Mouse (Mus musculus) lung, embryonic 15.5 days (tissue): ENCODE measurements around the gene Dock9. TPM values are rescaled to one million over a fixed set of nuclear protein-coding genes. Genes with fewer than 3 reads are reported as not detected.

ENCODE experiments used
- ATAC-seq: fragments of 200-750 bp; cut with Nextera tagmentation; 2 replicates; pipeline ENCODE4 v1.8.0; 2017; ENCODE audit warnings: moderate number of reproducible peaks, borderline replicate concordance; ENCODE audit not compliant: low FRiP score, low TSS enrichment; ENCODE audit errors: extremely low read depth
- H3K27ac ChIP-seq: fragments of 300-500 bp; sonication (generic); 2 replicates; pipeline ENCODE4 v1.5.1; 2015; ENCODE audit warnings: moderate library complexity, mild to moderate bottlenecking, inconsistent platforms
- H3K27me3 ChIP-seq: fragments of 300-500 bp; sonication (generic); 2 replicates; pipeline ENCODE4 v1.6.1; 2015; ENCODE audit warnings: inconsistent platforms
- H3K36me3 ChIP-seq: fragments of 300-500 bp; sonication (generic); 2 replicates; pipeline ENCODE4 v1.6.1; 2015; ENCODE audit warnings: inconsistent platforms
- H3K4me1 ChIP-seq: fragments of 300-500 bp; sonication (generic); 2 replicates; pipeline ENCODE4 v1.6.1; 2015; ENCODE audit warnings: inconsistent platforms
- H3K4me2 ChIP-seq: fragments of 300-500 bp; sonication (generic); 2 replicates; pipeline ENCODE4 v1.6.1; 2015; ENCODE audit warnings: inconsistent platforms, mild to moderate bottlenecking, moderate library complexity
- H3K4me3 ChIP-seq: fragments of 300-500 bp; sonication (generic); 2 replicates; pipeline ENCODE4 v1.5.1; 2015; ENCODE audit warnings: mild to moderate bottlenecking, inconsistent platforms
- H3K9ac ChIP-seq: fragments of 300-500 bp; sonication (generic); 2 replicates; pipeline ENCODE4 v1.6.1; 2015; ENCODE audit warnings: inconsistent platforms
- H3K9me3 ChIP-seq: fragments of 300-500 bp; sonication (generic); 2 replicates; pipeline ENCODE4 v1.6.1; 2016; ENCODE audit warnings: inconsistent platforms
- WGBS: fragments of 180-500 bp; shearing (Covaris S2); methylation state at CpG from one replicate; pipeline ENCODE4 v1.1.7; 2015; 5-methylcytosine and 5-hydroxymethylcytosine counted together
- polyA plus RNA-seq: library from polyadenylated mRNA; unstranded; fragments of >200 nt; fragmentation: Nextera tagmentation; extraction: Ambion mirVana; gene quantifications from 2 replicates; pipeline ENCODE4 v1.2.1, GENCODE M21; 2015

Gene Dock9
- polyA plus RNA-seq, 1 experiment from 2014 or later = 11.0 TPM

DNA sequence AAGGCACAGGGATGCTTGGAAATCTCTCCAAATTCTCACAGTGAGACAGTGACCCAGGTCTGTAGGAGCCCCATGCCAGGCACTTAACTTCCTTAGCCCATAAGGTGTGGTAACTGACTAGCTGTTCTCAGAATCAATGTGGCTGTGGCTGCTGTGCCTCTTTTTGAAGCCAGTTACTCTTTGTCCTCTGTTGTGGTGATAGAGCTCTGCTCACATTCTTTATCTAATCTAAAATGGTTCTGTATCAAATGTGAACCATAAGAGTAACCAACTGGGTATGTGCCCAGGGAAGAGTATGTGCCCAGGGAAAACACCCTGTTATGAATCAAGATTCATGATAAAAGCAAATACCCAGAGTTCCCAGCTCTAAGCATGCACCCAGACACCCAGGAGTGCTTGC lies 243.9 kb downstream of the Dock9 start:
- Histone ChIP-seq H3K36me3 (peaks cover 3% of the 10 kb centered on the region; the same call in 1 of the 2 replicates), H3K4me2 (no peak overlapping the region), H3K4me1 (no peaks in the 10 kb centered on the region), H3K27me3 (no peaks in the 10 kb centered on the region), H3K9me3 (no peaks in the 10 kb centered on the region), H3K4me3 (no peak overlapping the region), H3K9ac (no peak overlapping the region), H3K27ac (no peak overlapping the region)
- no peak for ATAC-seq

DNA sequence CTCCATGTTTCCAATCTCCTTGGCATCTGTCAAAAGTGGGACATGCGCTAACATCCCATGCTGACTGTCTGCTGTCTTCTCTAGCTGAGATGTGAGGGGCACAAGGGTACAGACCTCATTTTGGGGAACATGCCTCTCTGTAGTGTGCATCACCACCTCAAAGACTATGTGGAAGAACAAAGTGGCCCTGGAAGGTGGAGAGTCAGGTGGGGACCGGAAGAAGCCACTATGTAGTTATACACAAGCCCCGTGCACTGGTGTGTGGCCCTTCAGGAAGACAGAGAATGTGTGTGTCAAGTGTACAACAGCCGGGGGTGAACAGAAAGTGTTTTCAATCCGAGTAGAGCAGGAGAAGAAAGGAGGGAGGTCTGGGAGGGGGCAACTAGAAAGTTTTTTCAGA lies 245.1 kb downstream of the Dock9 start:
- no peaks in the 10 kb centered on the region for H3K9me3 ChIP-seq
- ATAC-seq = no peak
- no peak overlapping the region for H3K9ac ChIP-seq
- H3K4me3 ChIP-seq = no peak overlapping the region
- peaks cover 3% of the 10 kb centered on the region; the same call in 1 of the 2 replicates for H3K36me3 ChIP-seq
- no peak overlapping the region for H3K4me2 ChIP-seq
- H3K27ac ChIP-seq = no peak overlapping the region
- no peaks in the 10 kb centered on the region for H3K27me3 ChIP-seq
- WGBS = 61% methylated on average over 5 of the region's 5 CpGs
- peaks cover under 1% of the 10 kb centered on the region; the same call in 1 of the 2 replicates for H3K4me1 ChIP-seq

DNA sequence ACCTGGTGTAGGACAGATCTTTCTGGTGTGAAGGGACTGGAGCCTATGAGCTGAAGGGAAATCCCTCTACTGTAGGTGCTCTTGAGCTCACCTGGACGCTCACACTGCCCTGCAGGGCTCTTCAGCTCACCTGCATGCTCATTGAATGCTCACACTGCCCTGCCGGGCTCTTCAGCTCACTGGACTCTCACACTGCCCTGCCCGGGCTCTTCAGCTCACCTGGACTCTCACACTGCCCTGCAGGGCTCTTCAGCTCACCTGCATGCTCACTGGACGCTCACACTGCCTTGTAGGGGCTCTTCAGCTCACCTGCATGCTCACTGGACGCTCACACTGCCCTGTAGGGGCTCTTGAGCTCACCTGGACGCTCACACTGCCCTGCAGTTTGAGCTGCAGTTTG lies 247.8 kb downstream of the Dock9 start:
- H3K9me3 ChIP-seq = no peaks in the 10 kb centered on the region
- H3K4me1 ChIP-seq = peaks cover 7% of the 10 kb centered on the region; the same call in 1 of the 2 replicates
- no peaks in the 10 kb centered on the region for H3K27me3 ChIP-seq
- no peak overlapping the region for H3K4me2 ChIP-seq
- H3K27ac ChIP-seq = no peak overlapping the region
- 55% methylated on average over 6 of the region's 6 CpGs for WGBS
- no peak overlapping the region for H3K9ac ChIP-seq
- no peak overlapping the region for H3K4me3 ChIP-seq
- ATAC-seq = peak; percentile 55; the same call in 1 of the 2 replicates
- peaks cover 5% of the 10 kb centered on the region; the same call in 1 of the 2 replicates for H3K36me3 ChIP-seq

DNA sequence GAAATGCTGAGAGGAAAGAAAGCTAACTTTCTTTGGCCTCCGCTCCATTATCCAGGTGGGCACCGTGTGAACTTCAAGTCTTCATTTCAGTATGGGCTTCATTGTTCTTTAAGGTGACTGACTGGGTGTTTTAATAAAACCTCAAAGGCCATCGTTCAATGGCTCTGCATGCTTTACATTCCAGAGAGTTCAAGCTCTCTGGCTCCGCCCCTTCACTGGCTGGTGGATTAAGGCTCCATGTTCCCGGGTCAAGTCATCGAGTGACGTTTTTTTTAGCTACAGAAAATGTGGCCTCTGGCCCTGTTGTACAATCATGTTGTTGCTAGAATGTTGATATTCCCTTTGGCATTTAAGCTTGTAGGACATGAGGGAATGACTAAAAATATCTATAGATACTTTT lies 249.9 kb downstream of the Dock9 start:
- no peak overlapping the region for H3K9ac ChIP-seq
- WGBS = 38% methylated on average over 7 of the region's 7 CpGs
- no peaks in the 10 kb centered on the region for H3K9me3 ChIP-seq
- 0 out of 2 replicates have a peak, but pooled peaks cover 4% of the 10 kb centered on the region for H3K36me3 ChIP-seq
- peaks cover 7% of the 10 kb centered on the region; the same call in 1 of the 2 replicates for H3K4me1 ChIP-seq
- peak overlapping the region; percentile 66 for H3K27ac ChIP-seq
- H3K27me3 ChIP-seq = no peaks in the 10 kb centered on the region
- 0 out of 2 replicates have a peak, but pooled peaks have one; percentile 11 for ATAC-seq
- no peak overlapping the region for H3K4me2 ChIP-seq
- H3K4me3 ChIP-seq = no peak overlapping the region

DNA sequence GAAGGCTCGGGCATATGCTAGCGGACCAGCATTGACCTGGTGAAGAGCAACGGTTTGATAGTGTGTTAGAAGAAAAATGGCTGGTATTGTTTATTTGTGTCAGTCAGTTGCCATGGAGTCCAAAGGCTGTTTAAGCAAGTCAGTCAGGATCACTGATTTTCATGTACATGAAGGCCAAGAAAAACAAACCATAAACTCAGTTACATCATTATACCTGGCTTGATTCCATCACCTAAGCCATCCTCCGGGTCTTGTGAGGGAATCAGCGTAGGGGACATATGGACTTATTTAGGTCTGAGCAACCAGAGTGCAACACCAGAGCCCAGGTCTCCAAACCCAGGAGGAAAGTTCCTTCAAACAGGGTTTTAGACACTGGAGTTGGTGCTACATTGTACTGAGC lies 251.0 kb downstream of the Dock9 start:
- WGBS = 68% methylated on average over 5 of the region's 5 CpGs
- Histone ChIP-seq H3K36me3 (0 out of 2 replicates have a peak, but pooled peaks cover 4% of the 10 kb centered on the region), H3K4me2 (no peak overlapping the region), H3K4me1 (peaks cover 7% of the 10 kb centered on the region; the same call in 1 of the 2 replicates), H3K9ac (no peak overlapping the region), H3K4me3 (no peak overlapping the region), H3K27ac (no peak overlapping the region), H3K27me3 (no peaks in the 10 kb centered on the region), H3K9me3 (no peaks in the 10 kb centered on the region)
- ATAC-seq = no peak

DNA sequence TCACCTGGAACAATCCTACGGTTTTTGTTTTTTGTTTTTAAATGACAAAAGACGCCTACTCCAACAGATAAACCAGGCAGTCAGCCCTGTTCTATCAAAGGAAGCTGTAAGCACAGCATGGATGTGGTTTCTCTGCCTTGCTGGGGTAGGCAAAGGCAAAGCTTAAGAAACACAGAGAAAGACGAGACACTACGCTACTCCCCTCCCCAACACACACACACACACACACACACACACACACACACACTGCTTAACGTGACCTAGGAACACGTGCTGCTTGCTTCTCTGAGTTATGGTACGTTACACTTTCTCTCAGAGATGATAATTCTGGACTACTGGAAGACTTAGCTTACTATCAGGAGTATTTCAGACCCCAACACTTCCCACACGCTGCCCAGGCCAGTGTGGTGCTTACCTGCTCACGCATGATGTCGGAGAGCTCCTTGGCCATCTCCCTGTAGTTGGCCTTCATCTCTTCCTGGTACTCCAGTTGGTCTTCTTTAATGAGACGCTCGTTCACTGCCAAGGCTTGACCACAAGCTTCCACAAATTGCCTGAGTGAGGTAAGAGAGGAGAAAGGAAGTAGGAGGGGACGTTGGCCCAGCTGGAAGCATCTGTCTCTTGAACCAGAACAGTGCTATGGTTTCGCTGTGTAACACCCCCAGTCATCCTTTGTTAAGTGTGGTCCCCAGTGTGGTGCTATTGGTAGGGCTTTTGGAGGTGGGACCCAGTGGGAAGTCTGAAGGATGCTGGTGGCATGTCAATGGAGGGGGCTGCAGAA lies 251.9 kb downstream of the Dock9 start:
- WGBS = 87% methylated on average over 14 of the region's 14 CpGs
- Histone ChIP-seq H3K27ac (no peak overlapping the region), H3K9me3 (no peaks in the 10 kb centered on the region), H3K27me3 (no peaks in the 10 kb centered on the region), H3K4me1 (peaks cover 7% of the 10 kb centered on the region; the same call in 1 of the 2 replicates), H3K4me2 (no peak overlapping the region), H3K36me3 (0 out of 2 replicates have a peak, but pooled peaks cover 4% of the 10 kb centered on the region), H3K9ac (no peak overlapping the region), H3K4me3 (no peak overlapping the region)
- no peak for ATAC-seq

DNA sequence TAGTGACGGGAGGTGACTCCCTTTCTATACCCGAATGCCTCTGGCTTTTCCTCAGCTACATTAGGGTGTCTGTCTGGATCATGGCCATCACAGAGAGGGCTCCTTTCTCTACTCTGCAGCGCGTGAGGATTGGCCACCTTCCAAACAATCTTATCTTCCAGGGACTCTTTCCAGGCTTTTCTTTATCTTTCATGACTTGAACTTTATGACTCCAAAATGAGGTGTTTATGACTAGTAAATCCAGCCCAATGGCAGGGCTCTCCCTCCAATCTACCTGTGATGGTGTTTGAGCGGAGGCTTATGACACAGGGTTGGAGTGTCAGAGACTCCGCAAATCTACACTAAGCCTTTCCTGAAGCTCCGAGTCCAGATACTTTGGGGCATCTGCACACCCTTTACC lies 256.4 kb downstream of the Dock9 start:
- Histone ChIP-seq H3K36me3 (0 out of 2 replicates have a peak, but pooled peaks cover 4% of the 10 kb centered on the region), H3K4me1 (no peaks in the 10 kb centered on the region), H3K27ac (no peak overlapping the region), H3K4me3 (no peak overlapping the region), H3K4me2 (no peak overlapping the region), H3K9me3 (no peaks in the 10 kb centered on the region), H3K9ac (no peak overlapping the region), H3K27me3 (no peaks in the 10 kb centered on the region)
- no peak for ATAC-seq
- WGBS = 43% methylated on average over 7 of the region's 7 CpGs

DNA sequence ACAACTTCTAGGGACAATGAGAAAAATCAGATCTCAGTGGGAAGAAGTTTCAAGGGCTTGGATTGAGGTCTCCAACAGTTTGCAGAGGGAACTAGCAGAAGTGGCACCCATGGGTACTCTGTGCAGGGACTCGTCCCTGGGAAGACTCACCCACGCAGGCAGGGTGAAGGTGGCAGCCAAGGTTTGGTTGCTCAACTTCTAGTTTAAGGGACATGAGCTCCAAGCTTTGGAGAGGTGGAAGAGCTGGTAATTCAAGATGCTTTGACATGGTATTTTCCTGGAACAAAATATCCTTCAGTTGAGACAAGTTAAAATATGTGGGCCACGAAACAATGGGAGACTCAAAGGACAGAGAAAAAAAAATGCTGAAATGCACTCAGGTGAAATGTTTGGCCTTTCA lies 263.1 kb downstream of the Dock9 start:
- Histone ChIP-seq H3K4me1 (no peaks in the 10 kb centered on the region), H3K36me3 (no peaks in the 10 kb centered on the region), H3K9ac (no peak overlapping the region), H3K4me2 (no peak overlapping the region), H3K4me3 (no peak overlapping the region), H3K9me3 (no peaks in the 10 kb centered on the region), H3K27me3 (no peaks in the 10 kb centered on the region), H3K27ac (no peak overlapping the region)
- WGBS = 77% methylated on average over 3 of the region's 3 CpGs
- ATAC-seq = no peak

DNA sequence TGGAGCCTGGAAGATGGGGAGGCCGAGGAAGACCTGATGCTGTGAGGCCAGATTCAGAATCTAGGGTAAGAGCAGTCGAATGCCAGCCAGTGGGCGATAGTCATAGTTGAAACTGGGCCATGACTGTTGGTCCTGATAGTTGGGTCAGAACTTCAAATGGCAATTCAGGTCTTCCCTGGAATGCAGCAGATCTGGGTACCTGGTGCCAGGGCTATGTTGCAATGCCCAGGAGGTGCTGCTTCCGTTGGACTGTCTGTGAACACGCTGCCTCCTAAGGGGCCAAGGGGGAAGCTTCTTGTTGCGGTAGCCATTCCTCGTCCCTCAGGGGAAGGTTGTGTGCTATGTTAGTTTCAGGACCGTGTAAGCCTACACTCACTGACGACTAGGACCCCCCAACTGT lies 266.8 kb downstream of the Dock9 start:
- H3K4me3 ChIP-seq = no peak overlapping the region
- WGBS = 77% methylated on average over 9 of the region's 9 CpGs

DNA sequence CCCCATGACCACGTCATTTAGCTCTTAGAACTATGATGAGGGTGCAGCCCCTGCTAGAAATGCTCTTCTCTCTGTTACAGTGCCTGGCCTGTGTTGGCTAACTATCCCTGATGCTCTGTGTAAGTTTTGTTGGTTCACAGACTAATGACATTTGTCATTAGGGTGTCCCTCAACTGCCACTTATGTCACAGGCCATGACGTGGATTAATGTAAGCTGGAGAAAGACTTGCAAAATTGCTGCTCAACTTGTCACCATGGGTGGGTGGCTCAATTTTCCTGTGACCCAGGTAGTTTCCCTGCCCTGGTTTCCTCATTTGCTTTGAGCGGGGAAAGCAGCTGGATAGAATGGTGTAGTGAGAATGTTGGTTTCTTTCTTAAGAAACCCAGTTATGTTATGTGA lies 269.8 kb downstream of the Dock9 start:
- H3K4me2 ChIP-seq = no peak overlapping the region
- no peaks in the 10 kb centered on the region for H3K4me1 ChIP-seq
- H3K9ac ChIP-seq = no peak overlapping the region
- no peak overlapping the region for H3K4me3 ChIP-seq
- H3K27ac ChIP-seq = no peak overlapping the region
- H3K27me3 ChIP-seq = no peaks in the 10 kb centered on the region
- no peaks in the 10 kb centered on the region for H3K36me3 ChIP-seq
- 77% methylated on average over 3 of the region's 3 CpGs for WGBS
- no peak for ATAC-seq
- H3K9me3 ChIP-seq = no peaks in the 10 kb centered on the region

More for the DNA sequence above, 266.8 kb downstream of the Dock9 start:
- no peak overlapping the region for H3K27ac ChIP-seq
- H3K4me2 ChIP-seq = no peak overlapping the region
- H3K27me3 ChIP-seq = no peaks in the 10 kb centered on the region
- ATAC-seq = no peak
- H3K9ac ChIP-seq = no peak overlapping the region
- no peaks in the 10 kb centered on the region for H3K36me3 ChIP-seq
- H3K9me3 ChIP-seq = no peaks in the 10 kb centered on the region
- no peaks in the 10 kb centered on the region for H3K4me1 ChIP-seq

DNA sequence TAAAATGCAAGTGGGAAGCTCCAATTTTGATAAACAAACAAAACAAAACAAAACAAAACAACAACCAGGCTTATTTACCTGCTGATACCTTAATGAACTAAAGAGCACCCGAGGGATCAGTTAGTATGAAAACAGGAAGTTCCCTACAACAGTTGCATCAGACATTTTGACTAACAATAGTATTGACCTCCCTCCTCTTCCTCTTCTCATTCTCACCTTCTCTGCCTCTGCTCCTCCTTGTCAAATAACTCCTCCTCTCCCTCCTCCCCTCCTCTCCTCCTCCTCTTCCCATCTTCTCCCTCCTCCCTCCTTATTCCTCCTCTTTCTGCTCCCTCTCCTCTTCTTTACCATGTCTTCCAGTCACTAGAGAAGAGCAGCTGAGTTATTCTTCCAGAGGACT lies 270.4 kb downstream of the Dock9 start:
- 65% methylated on average over 1 of the region's 1 CpGs for WGBS
- no peaks in the 10 kb centered on the region for H3K27me3 ChIP-seq
- H3K27ac ChIP-seq = no peak overlapping the region
- ATAC-seq = no peak
- H3K36me3 ChIP-seq = no peaks in the 10 kb centered on the region
- no peak overlapping the region for H3K4me2 ChIP-seq
- no peak overlapping the region for H3K9ac ChIP-seq
- H3K4me1 ChIP-seq = no peaks in the 10 kb centered on the region
- no peaks in the 10 kb centered on the region for H3K9me3 ChIP-seq
- no peak overlapping the region for H3K4me3 ChIP-seq

DNA sequence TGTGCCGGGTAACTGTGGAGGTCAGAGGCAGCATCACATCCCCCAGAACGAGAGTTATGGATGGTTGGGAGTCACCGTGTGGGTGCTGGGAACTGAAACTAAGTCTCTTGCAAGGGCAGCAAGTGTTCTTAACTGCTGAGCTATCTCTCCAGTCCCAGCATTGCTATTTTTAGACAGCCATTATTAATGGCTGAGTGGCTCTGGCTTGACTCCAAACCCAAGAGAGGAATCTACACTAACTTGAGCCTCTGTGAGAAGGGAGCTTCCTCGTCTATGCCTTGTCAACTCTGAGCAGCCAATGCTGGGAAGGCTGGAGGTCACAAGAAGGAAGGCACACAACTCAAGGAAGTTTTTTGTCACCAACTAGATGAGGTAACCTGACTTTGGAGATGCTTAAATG lies 275.9 kb downstream of the Dock9 start:
- 40% methylated on average over 4 of the region's 4 CpGs for WGBS
- no peak overlapping the region for H3K9ac ChIP-seq
- no peaks in the 10 kb centered on the region for H3K27me3 ChIP-seq
- peaks cover 11% of the 10 kb centered on the region for H3K4me1 ChIP-seq
- no peaks in the 10 kb centered on the region for H3K36me3 ChIP-seq
- H3K9me3 ChIP-seq = no peaks in the 10 kb centered on the region
- H3K4me3 ChIP-seq = no peak overlapping the region
- no peak for ATAC-seq
- H3K27ac ChIP-seq = no peak overlapping the region
- H3K4me2 ChIP-seq = no peak overlapping the region
